Mouse (Mus musculus) E14TG2a.4 (cell line): ENCODE measurements around the gene Vps13d.

Experiments
- CTCF ChIP-seq: conservative IDR thresholded peaks from 2 replicates; pipeline ENCODE4 v1.5.1; 2014; ENCODE audit warnings: low read length
- POU5F1 ChIP-seq: IDR thresholded peaks from 2 replicates; pipeline ENCODE4 v1.6.1; 2014; ENCODE audit warnings: low read length, borderline replicate concordance

DNA sequence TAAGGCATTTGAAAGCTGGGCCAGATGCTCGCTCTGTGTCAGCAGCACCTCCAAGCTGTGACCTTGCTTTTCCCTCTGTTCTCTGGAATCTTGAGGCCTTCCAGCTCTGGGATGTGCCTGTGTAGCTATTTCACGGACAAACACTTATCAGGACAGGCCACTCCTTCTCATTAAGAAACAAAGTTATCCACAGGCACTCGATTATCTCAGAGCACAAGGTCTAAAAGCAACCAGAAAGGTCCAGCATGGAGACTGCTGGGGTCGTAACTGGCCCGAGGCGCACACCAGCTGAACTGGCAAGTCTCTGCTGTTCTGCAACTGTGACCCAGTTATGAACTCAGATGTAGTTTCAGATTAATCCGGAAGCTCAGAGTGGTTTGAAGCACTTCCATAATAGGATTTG lies 168.4 kb downstream of the Vps13d start:
- no peak for TF ChIP-seq CTCF
- TF ChIP-seq POU5F1: no peak
